Mouse (Mus musculus) liver, adult 2 months (tissue): ENCODE measurements around the gene Sorbs1. TPM values are rescaled to one million over a fixed set of nuclear protein-coding genes. Genes with fewer than 3 reads are reported as not detected.

Experiments
- DNase-seq: peaks from one replicate; pipeline ENCODE4 v3.0.0-alpha.2; 2011; ENCODE audit warnings: low read depth, low spot score; ENCODE audit errors: extremely low read depth
- H3K27ac ChIP-seq: fragments of 200-500 bp; replicated peaks from 2 replicates; pipeline ENCODE4 v1.5.1; 2012; ENCODE audit warnings: low read depth, mild to moderate bottlenecking, control low read depth, inconsistent platforms, low read length; ENCODE audit not compliant: insufficient read depth
- H3K27me3 ChIP-seq: fragments of 200-500 bp; 2 replicates; pipeline ENCODE4 v1.6.1; 2012; ENCODE audit warnings: mild to moderate bottlenecking, moderate library complexity, low read length, inconsistent platforms; ENCODE audit not compliant: control insufficient read depth, insufficient read depth
- H3K36me3 ChIP-seq: fragments of 200-500 bp; 2 replicates; pipeline ENCODE4 v1.6.1; 2012; ENCODE audit warnings: low read length, inconsistent platforms; ENCODE audit not compliant: control insufficient read depth, insufficient read depth
- H3K4me1 ChIP-seq: fragments of 200-500 bp; 2 replicates; pipeline ENCODE4 v1.6.1; 2011; ENCODE audit warnings: low read length; ENCODE audit not compliant: control insufficient read depth, insufficient read depth
- H3K4me3 ChIP-seq: fragments of 200-500 bp; 2 replicates; pipeline ENCODE4 v1.5.1; 2011; ENCODE audit warnings: low read depth, mild to moderate bottlenecking, control low read depth, low read length, moderate library complexity; ENCODE audit not compliant: insufficient read depth
- H3K79me2 ChIP-seq: fragments of 200-500 bp; 2 replicates; pipeline ENCODE4 v1.6.1; 2012; ENCODE audit warnings: inconsistent platforms, mild to moderate bottlenecking, low read length, moderate library complexity; ENCODE audit not compliant: control insufficient read depth, insufficient read depth
- H3K9ac ChIP-seq: fragments of 200-500 bp; 2 replicates; pipeline ENCODE4 v1.6.1; 2012; ENCODE audit warnings: low read depth, mild to moderate bottlenecking, control low read depth, inconsistent platforms, low read length
- CTCF ChIP-seq: fragments of 200-500 bp; IDR thresholded peaks from 2 replicates; pipeline ENCODE4 v1.5.1; 2011; ENCODE audit warnings: low read depth, low read length, control low read depth
- POLR2A ChIP-seq: fragments of 200-500 bp; IDR thresholded peaks from 2 replicates; pipeline ENCODE4 v1.6.1; 2011; ENCODE audit warnings: low read length, control low read depth; ENCODE audit not compliant: insufficient read depth; ENCODE audit errors: extremely low read depth
- WGBS: fragments of 180-500 bp; shearing (Covaris S2); methylation state at CpG from one replicate; pipeline ENCODE4 v1.1.7; 2018; 5-methylcytosine and 5-hydroxymethylcytosine counted together
- polyA plus RNA-seq: library from polyadenylated mRNA; depleted of rRNA; stranded (reverse); fragments of >200 nt; gene quantifications from 2 replicates; pipeline ENCODE4 v1.2.3, GENCODE M21; 2012
- total RNA-seq: library from RNA; depleted of rRNA; stranded (reverse); fragments of >200 nt; gene quantifications from 2 replicates; pipeline ENCODE4 v1.2.3, GENCODE M21; 2014

The Sorbs1 gene
- total and polyA plus RNA-seq, 2 experiments = 12.0 to 41.0 TPM

- H3K27ac ChIP-seq = peak overlapping the region; percentile 94
- peak overlapping the region; percentile 86; the same call in 1 of the 2 replicates for H3K9ac ChIP-seq
- peaks cover 23% of the 10 kb centered on the region for H3K4me1 ChIP-seq
- peak; percentile 94 for DNase-seq
- peaks cover 15% of the 10 kb centered on the region for H3K36me3 ChIP-seq
- H3K27me3 ChIP-seq = no peaks in the 10 kb centered on the region
- peaks cover 6% of the 10 kb centered on the region; the same call in 1 of the 2 replicates for H3K79me2 ChIP-seq
- H3K4me3 ChIP-seq = peak overlapping the region; percentile 47
- TF ChIP-seq POLR2A (no peak), CTCF (no peak)
- WGBS = 12% methylated on average over 5 of the region's 5 CpGs
Measured at GRCm38 (mm10) chr19:40365137-40365536, 148.4 kb downstream of the Sorbs1 start.

GRCm38 (mm10) chr19:40363447-40363846 lies 150.1 kb downstream of the Sorbs1 start:
- no peak overlapping the region for H3K4me3 ChIP-seq
- no peak for DNase-seq
- no peaks in the 10 kb centered on the region; the same call in 1 of the 2 replicates for H3K79me2 ChIP-seq
- peaks cover 15% of the 10 kb centered on the region for H3K4me1 ChIP-seq
- no peak overlapping the region for H3K27ac ChIP-seq
- H3K36me3 ChIP-seq = peaks cover 14% of the 10 kb centered on the region
- H3K9ac ChIP-seq = no peak overlapping the region
- H3K27me3 ChIP-seq = no peaks in the 10 kb centered on the region
- TF ChIP-seq CTCF (peak; percentile 65), POLR2A (no peak)
- 97% methylated on average over 5 of the region's 5 CpGs for WGBS

GRCm38 (mm10) chr19:40362203-40362865 lies 151.2 kb downstream of the Sorbs1 start:
- H3K27me3 ChIP-seq = no peaks in the 10 kb centered on the region
- peaks cover 14% of the 10 kb centered on the region for H3K36me3 ChIP-seq
- no peak overlapping the region for H3K4me3 ChIP-seq
- no peaks in the 10 kb centered on the region; the same call in 1 of the 2 replicates for H3K79me2 ChIP-seq
- H3K9ac ChIP-seq = no peak overlapping the region
- no peak overlapping the region for H3K27ac ChIP-seq
- peak; percentile 44 for DNase-seq
- no peak for TF ChIP-seq CTCF
- no peak for TF ChIP-seq POLR2A
- 45% methylated on average over 12 of the region's 12 CpGs for WGBS
- H3K4me1 ChIP-seq = peaks cover 17% of the 10 kb centered on the region

GRCm38 (mm10) chr19:40359712-40360394 lies 153.7 kb downstream of the Sorbs1 start:
- WGBS = 91% methylated on average over 5 of the region's 5 CpGs

GRCm38 (mm10) chr19:40356536-40357522 lies 156.8 kb downstream of the Sorbs1 start:
- H3K36me3 ChIP-seq = peaks cover 19% of the 10 kb centered on the region
- TF ChIP-seq POLR2A (no peak), CTCF (no peak)
- H3K79me2 ChIP-seq = no peaks in the 10 kb centered on the region; the same call in 1 of the 2 replicates
- WGBS = 58% methylated on average over 15 of the region's 15 CpGs
- no peak overlapping the region for H3K9ac ChIP-seq
- peak; percentile 80 for DNase-seq
- H3K4me1 ChIP-seq = peaks cover 11% of the 10 kb centered on the region; the same call in 1 of the 2 replicates
- H3K27ac ChIP-seq = peak overlapping the region; percentile 46
- H3K4me3 ChIP-seq = no peak overlapping the region
- no peaks in the 10 kb centered on the region for H3K27me3 ChIP-seq

More at GRCm38 (mm10) chr19:40359712-40360394, 153.7 kb downstream of the Sorbs1 start:
- no peak for TF ChIP-seq CTCF
- Histone ChIP-seq H3K27ac (no peak overlapping the region), H3K9ac (no peak overlapping the region), H3K4me1 (peaks cover 13% of the 10 kb centered on the region), H3K27me3 (no peaks in the 10 kb centered on the region), H3K79me2 (no peaks in the 10 kb centered on the region; the same call in 1 of the 2 replicates), H3K36me3 (peaks cover 14% of the 10 kb centered on the region), H3K4me3 (no peak overlapping the region)
- DNase-seq = no peak
